Mouse (Mus musculus): Measurements from ENCODE around the gene Eif2s1.

Gene Eif2s1

DNA sequence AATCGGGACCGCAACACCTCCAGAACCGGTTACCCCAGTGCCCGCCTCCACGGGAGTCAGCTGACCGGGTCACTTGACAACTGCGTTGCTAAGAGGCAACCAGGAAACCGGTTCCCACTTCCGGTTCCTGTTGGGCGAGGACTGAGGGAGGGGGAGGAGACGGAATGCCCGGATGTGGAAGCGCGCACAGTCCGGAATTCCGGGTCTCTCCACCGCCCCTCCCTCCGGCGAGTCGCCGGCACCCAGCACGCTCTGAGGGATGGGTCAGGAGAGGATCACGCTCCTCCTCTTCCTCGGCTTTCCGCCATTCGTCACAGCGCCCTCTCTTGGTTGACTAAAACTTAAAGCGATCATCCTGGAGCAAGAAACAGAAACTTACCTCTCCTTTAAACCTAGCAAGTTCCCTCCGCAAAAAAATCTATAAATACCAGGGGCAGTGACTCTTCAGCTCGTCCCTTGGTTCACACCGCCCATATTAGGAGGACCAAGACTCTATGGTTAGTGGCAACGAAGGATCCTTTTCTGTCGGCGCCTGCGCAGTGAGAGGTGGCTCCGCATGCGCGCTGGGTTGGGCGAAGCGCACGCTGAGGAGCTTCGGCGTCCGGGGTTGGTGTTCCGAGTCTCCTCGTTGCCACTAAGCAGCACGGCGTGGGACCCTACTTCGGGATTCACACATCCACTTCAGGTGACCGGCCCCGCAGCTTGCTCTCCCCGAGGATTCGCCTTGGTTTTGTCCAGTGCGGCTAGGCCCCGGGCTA lies at the start of gene Eif2s1, which contains the start of gene Atp6v1d:
Gene Eif2s1, plus strand, starts transcription at position 324 of the 758 bp plus-strand sequence.
Gene Atp6v1d, minus strand, starts transcription at position 143 of the 758 bp plus-strand sequence.
- CTCF ChIA-PET, result no interaction called here

DNA sequence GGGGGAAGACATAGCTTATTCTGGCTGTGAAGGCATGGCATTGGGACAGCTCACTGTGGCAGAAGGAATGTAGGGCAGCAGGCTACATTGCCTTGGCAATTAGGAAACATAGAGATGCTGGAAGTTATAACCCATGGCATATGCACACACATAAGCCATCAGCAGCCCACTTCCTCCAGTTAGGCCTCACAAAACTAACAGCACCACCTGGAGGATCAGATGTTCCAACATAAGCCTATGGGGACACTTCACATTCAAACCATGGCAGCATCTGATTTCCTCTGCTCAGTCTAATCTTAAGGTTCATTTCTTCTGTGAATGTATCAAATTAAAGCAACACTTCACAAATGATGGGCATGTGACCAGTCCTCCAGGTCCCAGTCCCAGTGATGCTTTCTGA lies 47.2 kb upstream of the Eif2s1 start:
- CTCF ChIA-PET, result interaction anchor here (0.5 to 0.6 kb wide), 2 partner anchors 107 to 526 kb away, joined by 3 to 9 read pairs; no protein-coding TSS in a partner anchor

- CTCF ChIA-PET, result no interaction called here
Measured at GRCm38 (mm10) chr12:78834496-78834895, 27.1 kb upstream of the Eif2s1 start.

- CTCF ChIA-PET, result no interaction called here
Measured at GRCm38 (mm10) chr12:78839906-78840305, 21.7 kb upstream of the Eif2s1 start.

GRCm38 (mm10) chr12:78842429-78842828 lies 19.2 kb upstream of the Eif2s1 start:
- CTCF ChIA-PET, result no interaction called here

GRCm38 (mm10) chr12:78848246-78848645 lies 13.4 kb upstream of the Eif2s1 start:
- CTCF ChIA-PET, result no interaction called here

DNA sequence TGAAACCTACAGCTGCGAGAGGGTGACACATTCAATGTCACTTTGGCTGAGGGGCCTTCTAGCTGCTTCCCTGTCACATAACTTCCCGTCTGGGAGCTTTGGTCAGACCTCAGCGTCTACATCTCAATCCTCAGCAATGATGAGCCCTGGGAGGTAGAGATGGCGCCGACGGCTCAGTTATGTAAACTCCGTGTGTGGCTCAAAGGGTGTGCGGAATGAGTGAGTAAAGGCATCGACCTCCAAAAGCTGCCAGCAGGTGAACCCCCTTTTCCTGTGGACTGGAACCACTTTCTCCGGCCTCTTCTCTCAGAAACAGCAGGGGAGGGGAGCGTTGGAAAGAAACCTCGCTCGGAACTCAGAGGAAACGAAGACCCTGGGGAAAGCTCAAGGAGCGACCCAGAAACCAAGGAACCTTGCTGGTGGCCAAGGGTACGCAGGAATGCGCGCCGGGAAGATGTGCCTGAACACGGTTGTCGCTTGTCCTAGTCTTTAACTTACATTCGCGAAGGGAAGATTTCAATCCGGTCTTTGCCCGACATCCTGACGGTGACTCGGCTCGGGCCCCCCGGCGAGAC lies 611 bp upstream of the Eif2s1 start:
- CTCF ChIA-PET, result interaction anchor here (0.5 kb wide), 1 partner anchor 11 kb away, joined by 12 read pairs; no protein-coding TSS in a partner anchor

DNA sequence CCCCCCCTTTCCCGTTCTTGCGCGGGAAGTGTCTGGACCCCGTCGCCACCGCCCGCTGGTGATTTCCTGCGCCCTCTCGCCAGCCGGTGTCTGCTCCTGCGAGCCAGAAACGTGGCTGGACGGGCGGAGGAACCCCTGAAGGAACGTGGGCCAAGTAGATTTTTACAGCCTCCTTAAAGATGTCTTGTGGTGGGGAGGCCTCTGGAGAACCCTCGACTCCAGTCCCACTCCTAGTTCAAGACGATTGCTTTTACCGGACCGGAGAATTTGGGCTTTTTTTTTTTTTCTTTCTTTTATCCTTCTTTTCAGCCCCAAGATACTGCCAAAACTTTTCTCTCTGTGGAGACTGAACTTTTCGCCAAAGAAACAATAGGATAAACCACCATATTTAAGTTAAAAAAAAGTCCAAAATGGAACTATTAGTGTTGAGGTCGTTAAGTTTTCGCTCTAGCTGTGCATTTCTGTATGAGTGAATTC lies 673 bp downstream of the Eif2s1 start:
- CTCF ChIA-PET, result interaction anchor here (0.7 kb wide), 1 partner anchor 154 kb away, joined by 5 read pairs; no protein-coding TSS in a partner anchor

- CTCF ChIA-PET, result no interaction called here
Measured at GRCm38 (mm10) chr12:78865434-78865833, 3.8 kb downstream of the Eif2s1 start.

GRCm38 (mm10) chr12:78868115-78868514 lies 6.5 kb downstream of the Eif2s1 start:
- CTCF ChIA-PET, result no interaction called here

- CTCF ChIA-PET, result interaction anchor here (0.7 kb wide), 1 partner anchor 215 kb away, joined by 4 read pairs; the partner anchor contains the start of gene Pigh
Measured at GRCm38 (mm10) chr12:78874581-78874980, 13.0 kb downstream of the Eif2s1 start.

GRCm38 (mm10) chr12:78890062-78890461 lies 28.4 kb downstream of the Eif2s1 start:
- CTCF ChIA-PET, result no interaction called here

DNA sequence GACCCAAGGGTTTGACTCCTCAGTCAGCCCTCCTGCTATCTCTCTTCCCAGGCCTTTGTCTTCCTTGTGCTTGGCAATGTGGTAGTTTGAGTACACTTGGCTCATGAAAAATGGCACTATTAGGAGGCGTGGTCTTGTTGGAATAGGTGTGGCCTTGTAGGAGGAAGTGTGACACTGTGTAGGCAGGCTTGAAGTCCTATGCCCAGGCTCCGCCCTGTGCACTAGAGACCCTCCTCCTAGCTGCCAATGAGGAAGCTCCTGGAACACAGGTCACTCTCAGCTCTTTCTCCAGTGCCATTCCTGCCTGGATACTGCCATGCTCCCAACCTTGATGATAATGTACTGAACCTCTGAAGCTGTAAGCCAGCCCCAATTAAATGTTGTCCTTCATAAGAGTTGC lies 29.5 kb downstream of the Eif2s1 start:
- CTCF ChIA-PET, result no interaction called here

DNA sequence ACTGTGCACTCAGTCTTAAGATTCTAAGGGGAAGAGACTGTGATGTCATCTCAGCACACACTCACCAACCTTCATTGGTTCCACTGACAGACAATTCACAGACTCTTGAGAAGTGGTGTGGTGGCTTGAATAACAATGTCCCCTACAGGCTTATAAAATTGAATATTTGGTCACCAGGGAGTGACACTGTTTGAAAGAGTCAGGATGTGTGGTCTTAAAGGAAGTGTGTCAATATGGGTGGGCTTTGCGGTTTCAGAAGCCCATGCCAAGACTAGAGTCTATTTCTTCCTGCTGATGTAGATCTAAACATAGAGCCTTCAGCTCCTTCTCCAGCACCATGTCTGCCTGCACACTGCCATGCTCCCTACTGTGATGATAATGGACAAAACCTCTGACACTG lies 36.2 kb downstream of the Eif2s1 start:
- CTCF ChIA-PET, result no interaction called here

DNA sequence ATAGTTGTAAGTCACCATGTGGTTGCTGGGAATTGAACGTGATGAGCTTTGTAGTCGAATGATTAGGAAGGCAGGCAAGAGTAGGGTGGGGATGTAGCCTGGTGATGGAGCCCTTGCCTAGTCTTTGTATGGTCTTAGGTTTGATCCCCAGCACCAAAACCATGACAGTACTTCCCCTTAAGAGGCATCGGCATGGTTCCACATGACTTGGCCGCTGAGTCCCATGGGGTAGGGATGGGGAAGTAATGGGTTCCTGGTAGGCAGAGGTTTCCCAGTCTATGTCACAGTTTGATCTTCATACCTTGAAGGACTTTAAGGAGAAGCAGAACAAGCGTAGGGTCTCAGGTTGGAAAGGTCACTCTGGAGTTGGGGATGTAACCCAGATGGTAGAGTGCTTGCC lies 39.8 kb downstream of the Eif2s1 start:
- CTCF ChIA-PET, result no interaction called here

- CTCF ChIA-PET, result interaction anchor here (0.7 kb wide), 1 partner anchor 48 kb away, joined by 3 read pairs; no protein-coding TSS in a partner anchor
Measured at GRCm38 (mm10) chr12:78903313-78903712, 41.7 kb downstream of the Eif2s1 start.

DNA sequence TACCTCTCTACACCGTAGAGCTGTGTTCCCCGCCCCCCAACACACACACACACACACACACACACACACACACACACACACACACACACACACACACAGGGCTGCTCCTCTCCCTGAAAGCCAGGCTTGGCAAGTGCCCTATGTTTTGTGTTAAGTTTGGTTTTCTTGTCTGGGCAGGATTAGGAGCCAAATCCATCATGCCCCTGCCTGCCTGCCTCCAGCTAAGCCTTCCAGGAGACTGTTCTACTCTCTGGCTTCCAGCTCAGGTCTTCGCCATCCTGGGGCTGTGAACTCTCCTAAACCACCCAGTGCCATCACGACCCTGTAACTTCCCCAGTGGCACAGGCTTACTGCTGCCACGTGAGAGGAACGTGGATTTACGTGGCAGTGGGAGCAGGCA lies 42.9 kb downstream of the Eif2s1 start:
- CTCF ChIA-PET, result no interaction called here

DNA sequence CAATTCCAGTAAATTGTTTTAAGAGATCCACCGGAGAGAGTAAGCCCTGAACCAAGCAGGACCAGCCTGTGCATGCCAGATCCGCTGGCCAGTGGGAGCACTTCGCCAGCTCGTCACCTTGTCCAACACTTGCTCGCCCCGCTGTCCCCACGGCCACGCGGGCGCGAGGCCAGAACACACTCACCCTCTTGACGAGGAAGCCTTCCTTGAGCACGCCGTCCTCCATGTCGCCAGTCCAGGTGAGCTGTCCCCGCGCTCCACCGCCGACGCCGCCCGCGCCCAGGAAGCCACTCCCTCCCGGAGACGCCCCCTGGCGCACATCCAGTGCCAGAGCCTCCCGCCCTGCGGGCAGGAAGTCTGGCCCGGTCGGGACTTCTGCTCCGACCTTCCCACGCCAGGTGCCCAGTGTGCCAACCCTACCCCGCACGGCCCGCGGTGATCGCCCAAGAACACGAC lies 45.1 kb downstream of the Eif2s1 start, which contains the start of gene Plek2:
Gene Plek2, minus strand, starts transcription at position 258 of the 456 bp plus-strand sequence.
- CTCF ChIA-PET, result no interaction called here

- CTCF ChIA-PET, result interaction anchor here (0.6 to 0.7 kb wide), 2 partner anchors 29 to 1047 kb away, joined by 3 read pairs; no protein-coding TSS in a partner anchor
Measured at GRCm38 (mm10) chr12:78908081-78908605, 46.5 kb downstream of the Eif2s1 start.

DNA sequence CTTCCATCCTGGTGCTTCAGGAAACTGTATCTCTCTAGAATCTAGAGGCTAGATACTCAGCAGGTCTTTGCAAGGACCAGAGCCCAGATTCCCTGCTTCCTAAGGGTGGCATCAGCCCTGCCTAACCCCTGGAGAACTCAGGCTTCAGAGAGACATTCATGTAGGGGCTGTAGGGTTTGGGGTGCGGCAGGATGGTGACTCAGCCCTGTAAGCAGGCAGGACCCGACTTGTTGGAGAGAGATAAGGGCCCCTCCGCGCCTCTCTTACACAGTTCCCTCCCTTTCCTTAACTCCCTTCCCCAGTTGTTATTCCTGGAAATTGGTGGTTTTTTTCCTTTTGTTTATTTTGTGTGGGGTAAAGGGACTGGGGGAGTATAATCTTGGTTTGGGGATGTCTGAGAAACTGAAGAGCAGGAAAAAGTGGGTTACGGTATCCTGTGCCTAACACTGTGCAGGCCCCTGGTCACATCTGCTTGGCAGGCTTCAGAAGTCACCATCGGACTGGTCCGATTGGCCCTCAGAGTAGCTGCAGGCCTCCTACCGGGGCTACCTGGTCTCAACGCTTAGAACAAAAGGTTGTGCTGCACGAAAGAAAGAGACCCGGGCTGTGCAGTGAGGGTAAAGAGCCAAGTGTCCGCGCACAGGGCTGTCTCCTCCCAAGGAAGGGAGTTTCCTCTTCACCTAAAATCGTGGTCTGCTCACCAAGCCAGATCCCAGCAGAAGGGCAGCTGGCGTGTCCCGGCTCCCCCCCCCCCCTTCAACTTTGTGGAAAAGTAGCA lies 49.3 kb downstream of the Eif2s1 start:
- CTCF ChIA-PET, result no interaction called here

DNA sequence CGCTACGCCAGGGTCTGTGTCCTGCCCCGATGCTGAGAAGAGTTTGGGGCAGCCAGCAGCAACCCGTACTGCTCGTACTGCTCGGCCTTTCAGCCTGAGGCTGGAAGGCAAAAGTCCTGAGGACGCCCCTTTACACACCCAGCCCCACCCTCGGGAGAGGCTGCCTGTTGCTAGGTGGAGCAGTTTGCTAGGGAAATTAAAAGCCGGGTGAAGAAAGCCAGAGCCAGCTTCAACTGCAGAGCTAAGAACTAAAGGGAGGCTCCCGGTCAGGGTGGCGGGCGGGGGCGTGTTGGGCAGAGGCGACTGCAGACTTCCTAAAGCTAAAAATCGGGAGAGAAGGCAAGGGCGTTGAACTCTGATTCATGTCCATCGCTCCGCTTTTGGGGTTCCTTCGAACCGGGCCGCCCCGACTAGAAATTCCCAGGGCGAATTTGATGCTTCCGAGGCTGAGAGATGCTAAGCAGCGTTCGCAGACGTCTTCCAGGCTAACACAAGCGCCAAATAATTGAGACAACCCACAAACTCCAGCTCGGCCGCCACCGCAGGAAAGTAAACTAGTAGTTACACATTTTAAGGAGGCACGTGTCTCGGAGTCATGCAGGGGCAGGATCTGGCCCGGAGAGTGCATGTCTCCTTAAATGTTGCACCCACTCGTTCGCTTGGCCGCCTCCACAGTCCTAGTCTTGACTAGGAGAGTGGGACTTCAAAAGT lies 50.2 kb downstream of the Eif2s1 start:
- CTCF ChIA-PET, result no interaction called here

All from spleen, embryonic (tissue).